Mouse (Mus musculus) CH12.LX (cell line): ENCODE results near the gene Gtpbp4. TPM values are rescaled to one million over a fixed set of nuclear protein-coding genes. Genes with fewer than 3 reads are reported as not detected.

ENCODE experiments used
- DNase-seq: peaks from one replicate; pipeline ENCODE4 v3.0.0-alpha.2; 2013; ENCODE audit errors: extremely low read depth
- H3K27ac ChIP-seq: 2 replicates; pipeline ENCODE4 v1.5.1; 2012; ENCODE audit warnings: low read depth, mild to moderate bottlenecking, control low read depth, moderate library complexity; ENCODE audit not compliant: insufficient read depth
- H3K27me3 ChIP-seq: replicated peaks from 2 replicates; pipeline ENCODE3; 2012; ENCODE audit warnings: inconsistent platforms
- H3K36me3 ChIP-seq, 2 experiments: replicated peaks in 1 of 2; 2 replicates each; pipeline versions ENCODE3 to v1.6.1; 2012; ENCODE audit warnings: inconsistent platforms in 1 of 2, low read length in 1 of 2, mild to moderate bottlenecking in 1 of 2, mixed read lengths in 1 of 2, moderate library complexity in 1 of 2; ENCODE audit not compliant: control insufficient read depth in 1 of 2, insufficient read depth in 1 of 2
- H3K4me1 ChIP-seq, 2 experiments: 2 replicates each; pipeline ENCODE4 v1.6.1; 2012; ENCODE audit warnings: inconsistent platforms in 1 of 2, moderate library complexity in 1 of 2; ENCODE audit not compliant: insufficient read depth in 2 of 2, control insufficient read depth in 1 of 2
- H3K4me2 ChIP-seq: 2 replicates; pipeline ENCODE4 v1.6.1; 2012; ENCODE audit warnings: low read depth, mild to moderate bottlenecking, control low read depth; ENCODE audit not compliant: poor library complexity, insufficient read depth, severe bottlenecking
- H3K4me3 ChIP-seq, 3 experiments: fragments of 150-350 bp in 1 of 3; sonication (generic) in 1 of 3; replicated peaks in 1 of 3; 2 replicates each; pipeline versions ENCODE3 to v1.5.1; 2011 to 2012; ENCODE audit warnings: low read depth in 2 of 3, low read length in 2 of 3, mild to moderate bottlenecking in 2 of 3, moderate library complexity in 2 of 3, control low read depth in 1 of 3, improper control_type of control experiment in 1 of 3, inconsistent platforms in 1 of 3, mixed read lengths in 1 of 3; ENCODE audit not compliant: poor library complexity in 1 of 3
- H3K79me2 ChIP-seq: replicated peaks from 2 replicates; pipeline ENCODE4 v1.6.1; 2012; ENCODE audit warnings: mild to moderate bottlenecking, moderate library complexity; ENCODE audit not compliant: control insufficient read depth, poor library complexity, insufficient read depth, severe bottlenecking; ENCODE audit errors: extremely low read depth
- H3K9ac ChIP-seq: 2 replicates; pipeline ENCODE4 v1.6.1; 2012; ENCODE audit warnings: low read depth, mild to moderate bottlenecking, control low read depth, moderate library complexity; ENCODE audit not compliant: insufficient read depth
- H3K9me3 ChIP-seq: replicated peaks from 2 replicates; pipeline ENCODE3; 2012; ENCODE audit warnings: low read length, inconsistent platforms, mixed read lengths
- BHLHE40 ChIP-seq: IDR thresholded peaks from 2 replicates; pipeline ENCODE4 v1.6.1; 2011; ENCODE audit warnings: mild to moderate bottlenecking, low read depth, low read length, improper control_type of control experiment
- CHD2 ChIP-seq: IDR thresholded peaks from 2 replicates; pipeline ENCODE4 v1.6.1; 2011; ENCODE audit warnings: low read length, improper control_type of control experiment
- CTCF ChIP-seq, 2 experiments: IDR thresholded peaks in 1 of 2; conservative IDR thresholded peaks in 1 of 2; 2 replicates each; pipeline ENCODE4 v1.5.1; 2011 to 2012; ENCODE audit warnings: low read depth in 2 of 2, low read length in 2 of 2, improper control_type of control experiment in 1 of 2, inconsistent platforms in 1 of 2, mild to moderate bottlenecking in 1 of 2, moderate library complexity in 1 of 2
- E2F4 ChIP-seq: IDR thresholded peaks from 2 replicates; pipeline ENCODE4 v1.6.1; 2011; ENCODE audit warnings: low read depth, low read length, improper control_type of control experiment; ENCODE audit not compliant: insufficient replicate concordance
- ELF1 ChIP-seq: IDR thresholded peaks from 2 replicates; pipeline ENCODE4 v1.6.1; 2014; ENCODE audit warnings: low read depth, mild to moderate bottlenecking, inconsistent platforms, low read length, improper control_type of control experiment
- EP300 ChIP-seq: IDR thresholded peaks from 2 replicates; pipeline ENCODE4 v1.6.1; 2011; ENCODE audit warnings: low read length, improper control_type of control experiment
- ETS1 ChIP-seq: conservative IDR thresholded peaks from 2 replicates; pipeline ENCODE4 v1.6.1; 2012; ENCODE audit warnings: low read depth, mild to moderate bottlenecking, inconsistent platforms, low read length, improper control_type of control experiment, moderate library complexity
- GABPA ChIP-seq: IDR thresholded peaks from 2 replicates; pipeline ENCODE4 v1.6.1; 2012; ENCODE audit warnings: low read depth, low read length, improper control_type of control experiment, inconsistent platforms; ENCODE audit not compliant: insufficient replicate concordance
- HCFC1 ChIP-seq: IDR thresholded peaks from 2 replicates; pipeline ENCODE4 v1.6.1; 2012; ENCODE audit warnings: low read depth, mild to moderate bottlenecking, inconsistent platforms, low read length, improper control_type of control experiment
- IRF4 ChIP-seq: IDR thresholded peaks from 2 replicates; pipeline ENCODE4 v1.6.1; 2014; ENCODE audit warnings: low read depth, mild to moderate bottlenecking, inconsistent platforms, low read length, improper control_type of control experiment
- JUN ChIP-seq: IDR thresholded peaks from 2 replicates; pipeline ENCODE4 v1.6.1; 2011; ENCODE audit warnings: low read depth, mild to moderate bottlenecking, low read length, improper control_type of control experiment, moderate library complexity; ENCODE audit not compliant: insufficient read depth
- JUND ChIP-seq: conservative IDR thresholded peaks from 2 replicates; pipeline ENCODE4 v1.6.1; 2011; ENCODE audit warnings: low read depth, low read length, improper control_type of control experiment
- KAT2A ChIP-seq: IDR thresholded peaks from 2 replicates; pipeline ENCODE4 v1.6.1; 2012; ENCODE audit warnings: low read length, improper control_type of control experiment, inconsistent platforms; ENCODE audit not compliant: insufficient replicate concordance
- MAFK ChIP-seq: IDR thresholded peaks from 2 replicates; pipeline ENCODE4 v1.6.1; 2011; ENCODE audit warnings: low read length, improper control_type of control experiment; ENCODE audit not compliant: insufficient replicate concordance
- MAX ChIP-seq: IDR thresholded peaks from 2 replicates; pipeline ENCODE4 v1.6.1; 2011; ENCODE audit warnings: low read length, improper control_type of control experiment
- MAZ ChIP-seq: IDR thresholded peaks from 2 replicates; pipeline ENCODE4 v1.6.1; 2012; ENCODE audit warnings: low read depth, mild to moderate bottlenecking, inconsistent platforms, low read length, improper control_type of control experiment, moderate library complexity
- MEF2A ChIP-seq: IDR thresholded peaks from 2 replicates; pipeline ENCODE4 v1.6.1; 2014; ENCODE audit warnings: low read depth, mild to moderate bottlenecking, inconsistent platforms, low read length, improper control_type of control experiment, borderline replicate concordance
- MYC ChIP-seq: IDR thresholded peaks from 2 replicates; pipeline ENCODE4 v1.6.1; 2011; ENCODE audit warnings: low read depth, mild to moderate bottlenecking, improper control_type of control experiment, low read length
- NELFE ChIP-seq: IDR thresholded peaks from 2 replicates; pipeline ENCODE4 v1.6.1; 2011; ENCODE audit warnings: low read depth, low read length, improper control_type of control experiment
- NRF1 ChIP-seq: IDR thresholded peaks from 2 replicates; pipeline ENCODE4 v1.6.1; 2014; ENCODE audit warnings: low read depth, mild to moderate bottlenecking, inconsistent platforms, low read length, improper control_type of control experiment, moderate library complexity
- PAX5 ChIP-seq: IDR thresholded peaks from 2 replicates; pipeline ENCODE4 v1.6.1; 2012; ENCODE audit warnings: low read length, inconsistent platforms, mixed read lengths
- POLR2A ChIP-seq: IDR thresholded peaks from 2 replicates; pipeline ENCODE4 v1.6.1; 2011; ENCODE audit warnings: low read depth, mild to moderate bottlenecking, improper control_type of control experiment, low read length
- POLR2AphosphoS2 ChIP-seq: IDR thresholded peaks from 2 replicates; pipeline ENCODE4 v1.6.1; 2011; ENCODE audit warnings: low read depth, low read length, improper control_type of control experiment
- RAD21 ChIP-seq: IDR thresholded peaks from 2 replicates; pipeline ENCODE4 v1.6.1; 2011; ENCODE audit warnings: low read depth, mild to moderate bottlenecking, low read length, improper control_type of control experiment, moderate library complexity
- SIN3A ChIP-seq: IDR thresholded peaks from 2 replicates; pipeline ENCODE4 v1.6.1; 2012; ENCODE audit warnings: low read length, improper control_type of control experiment, inconsistent platforms
- SMC3 ChIP-seq: IDR thresholded peaks from 2 replicates; pipeline ENCODE4 v1.6.1; 2011; ENCODE audit warnings: low read depth, low read length, improper control_type of control experiment
- TBP ChIP-seq: conservative IDR thresholded peaks from 2 replicates; pipeline ENCODE4 v1.6.1; 2011; ENCODE audit warnings: low read depth, low read length, improper control_type of control experiment
- TCF12 ChIP-seq: IDR thresholded peaks from 2 replicates; pipeline ENCODE4 v1.6.1; 2014; ENCODE audit warnings: low read depth, mild to moderate bottlenecking, inconsistent platforms, low read length, improper control_type of control experiment
- USF2 ChIP-seq: conservative IDR thresholded peaks from 2 replicates; pipeline ENCODE4 v1.6.1; 2011; ENCODE audit warnings: low read depth, low read length, improper control_type of control experiment
- ZC3H11A ChIP-seq: IDR thresholded peaks from 2 replicates; pipeline ENCODE4 v1.6.1; 2012; ENCODE audit warnings: low read depth, mild to moderate bottlenecking, inconsistent platforms, low read length, improper control_type of control experiment
- ZKSCAN1 ChIP-seq: IDR thresholded peaks from 2 replicates; pipeline ENCODE4 v1.6.1; 2012; ENCODE audit warnings: low read depth, inconsistent platforms, low read length, improper control_type of control experiment, borderline replicate concordance
- ZMIZ1 ChIP-seq: IDR thresholded peaks from 2 replicates; pipeline ENCODE4 v1.6.1; 2012; ENCODE audit warnings: low read depth, mild to moderate bottlenecking, inconsistent platforms, low read length, improper control_type of control experiment
- ZNF384 ChIP-seq: IDR thresholded peaks from 2 replicates; pipeline ENCODE4 v1.6.1; 2012; ENCODE audit warnings: low read depth, low read length, improper control_type of control experiment, inconsistent platforms
- dilution Hi-C: fragments of 300-500 bp; cut with MboI; formaldehyde crosslinking; loops from 2 replicates; pipeline ENCODE4 v1.14.3; 2020; ENCODE audit warnings: low sequenced_read_pairs; ENCODE audit not compliant: extremely low pct_unique_long_range_greater_than_20kb, extremely low pct_ligation_motif_present
- in situ Hi-C: fragments of 300-500 bp; cut with MboI; formaldehyde crosslinking; loops from 3 replicates; pipeline ENCODE4 v1.14.3; 2019; ENCODE audit warnings: low sequenced_read_pairs, low pct_ligation_motif_present, low pct_unique_long_range_greater_than_20kb, mixed read lengths
- polyA plus RNA-seq: library from polyadenylated mRNA; unstranded; fragments of >175 nt; gene quantifications from 2 replicates; pipeline ENCODE4 v1.2.1, GENCODE M21; 2012; ENCODE audit warnings: low read depth; ENCODE audit not compliant: insufficient read length
- total RNA-seq, 2 experiments: library from RNA; depleted of rRNA; stranded (reverse); fragments of 300-350 nt in 1 of 2; fragments of >200 nt in 1 of 2; gene quantifications; 2 replicates each; pipeline ENCODE4 v1.2.3; 2012 to 2014

Gene Gtpbp4
- total and polyA plus RNA-seq, 3 experiments: 92.1 to 174 (median 116) TPM

GRCm38 (mm10) chr13:9027251-9027650 lies 31.4 kb upstream of the Gtpbp4 start:
- no peaks in the 10 kb centered on the region for H3K9me3 ChIP-seq
- H3K27ac ChIP-seq: no peak overlapping the region
- dilution Hi-C loops: no loop called here
- no peak overlapping the region for H3K9ac ChIP-seq
- H3K4me2 ChIP-seq: no peak overlapping the region
- in situ Hi-C loops: no loop called here
- H3K36me3 ChIP-seq: no peaks in the 10 kb centered on the region
- no peak overlapping the region for H3K4me3 ChIP-seq
- peaks cover 3 to 18% of the 10 kb centered on the region in 2 experiments; a peak in 3 of 4 replicates for H3K4me1 ChIP-seq
- no peaks in the 10 kb centered on the region for H3K79me2 ChIP-seq
- TF ChIP-seq ELF1: no peak
- TF ChIP-seq POLR2A: no peak
- TF ChIP-seq IRF4: no peak
- no peak for TF ChIP-seq MAFK
- TF ChIP-seq GABPA: no peak
- no peak for TF ChIP-seq KAT2A
- no peak for TF ChIP-seq ZNF384
- no peak for TF ChIP-seq JUN
- TF ChIP-seq SMC3: no peak
- no peak for TF ChIP-seq SIN3A
- no peak for TF ChIP-seq ZMIZ1
- no peak for TF ChIP-seq EP300
- TF ChIP-seq HCFC1: no peak
- TF ChIP-seq USF2: no peak
- no peak for TF ChIP-seq MEF2A
- no peak for TF ChIP-seq RAD21
- DNase-seq: peak; percentile 11
- no peaks in the 10 kb centered on the region for H3K27me3 ChIP-seq

GRCm38 (mm10) chr13:9022623-9023022 lies 26.7 kb upstream of the Gtpbp4 start:
- in situ Hi-C loops (no loop called here), dilution Hi-C loops (no loop called here)
- Histone ChIP-seq H3K9me3 (no peaks in the 10 kb centered on the region), H3K9ac (no peak overlapping the region), H3K79me2 (no peaks in the 10 kb centered on the region), H3K4me2 (no peak overlapping the region), H3K4me3 (no peak overlapping the region), H3K27me3 (no peaks in the 10 kb centered on the region), H3K27ac (no peak overlapping the region), H3K36me3 (no peaks in the 10 kb centered on the region), H3K4me1 (peaks cover 3 to 19% of the 10 kb centered on the region in 2 experiments; a peak in 3 of 4 replicates)
- DNase-seq: peak; percentile 60
- TF ChIP-seq CTCF (conservative IDR thresholded peaks at IDR 0.05 in 1 of 2, IDR thresholded peaks at IDR 0.05 in 1 of 2; ENCODE audit: low read depth in 2 of 2, low read length in 2 of 2): no peak
- no peak for TF ChIP-seq ZKSCAN1
- no peak for TF ChIP-seq JUND
- TF ChIP-seq MAX: peak; percentile 77
- 0 out of 2 replicates have a peak, but pooled peaks have one; percentile 16 for TF ChIP-seq ETS1
- TF ChIP-seq HCFC1: no peak
- TF ChIP-seq KAT2A: no peak
- 0 out of 2 replicates have a peak, but pooled peaks have one; percentile 27 for TF ChIP-seq IRF4
- TF ChIP-seq ZC3H11A: no peak
- no peak for TF ChIP-seq ELF1
- TF ChIP-seq E2F4: no peak
- no peak for TF ChIP-seq USF2
- no peak for TF ChIP-seq NRF1
- no peak for TF ChIP-seq PAX5
- 0 out of 2 replicates have a peak, but pooled peaks have one; percentile 43 for TF ChIP-seq BHLHE40
- no peak for TF ChIP-seq NELFE
- no peak for TF ChIP-seq SMC3
- no peak for TF ChIP-seq ZNF384
- TF ChIP-seq ZMIZ1: no peak
- TF ChIP-seq POLR2A: no peak
- no peak for TF ChIP-seq POLR2AphosphoS2
- no peak for TF ChIP-seq TBP
- TF ChIP-seq CHD2: no peak
- TF ChIP-seq MYC: no peak
- TF ChIP-seq MAZ: no peak
- TF ChIP-seq TCF12: no peak
